Comparison of ENCODE assay signal across 20 mouse cellular contexts in the genomic region with DNA sequence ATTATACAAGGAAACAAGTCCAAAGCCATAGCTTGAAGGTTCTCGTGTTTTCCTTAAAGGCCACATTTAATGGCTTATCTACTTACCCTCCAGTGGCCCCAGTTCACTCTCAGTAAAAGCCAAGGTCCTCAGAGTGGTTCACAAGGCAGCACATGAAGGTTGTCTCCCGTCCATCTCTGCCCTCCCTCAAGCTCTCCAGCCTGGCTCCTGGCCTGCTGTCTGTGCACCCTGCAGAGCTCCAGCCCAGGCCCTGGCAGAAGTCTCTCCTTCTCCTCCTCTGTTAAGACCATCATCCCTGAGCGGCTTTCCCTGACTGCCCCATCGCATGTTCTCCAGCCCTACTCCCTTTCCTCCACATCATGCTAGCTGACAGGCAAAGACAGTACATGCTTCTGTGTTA. TPM values are rescaled to one million over a fixed set of nuclear protein-coding genes. Genes with fewer than 3 reads are reported as not detected.
DNase-seq lines count a peak whose midpoint lies in the region; ATAC-seq and TF ChIP-seq lines count a peak whose summit lies in the region.
"Had no signal": no experiment of that assay in that cellular context is flagged by ENCODE, and none has a peak within 500 bp of the region (broad histone marks: within the 10 kb centered on the region; RNA-seq: fewer than 3 reads in every experiment).

No protein-coding gene starts in this region.

- H3K4me1 ChIP-seq in intestine, embryonic 16.5 days (ENCODE audit: control insufficient read depth, insufficient read depth, low read length): no peaks in the 10 kb centered on the region; the same call in 1 of the 2 replicates
- peaks cover 6% of the 10 kb centered on the region; the same call in 1 of the 2 replicates for H3K4me1 ChIP-seq in intestine, embryonic 15.5 days (replicated peaks)
- peaks cover 5% of the 10 kb centered on the region; the same call in 1 of the 2 replicates for H3K4me1 ChIP-seq in small intestine, adult 2 months (ENCODE audit: control insufficient read depth, insufficient read depth, insufficient read length, low read length)
- no peaks in the 10 kb centered on the region for H3K4me1 ChIP-seq in forebrain, embryonic 11.5 days (replicated peaks; ENCODE audit: control insufficient read depth, insufficient read depth, low read length)
- H3K4me1 ChIP-seq: embryonic facial prominence, embryonic 12.5 days; neural tube, embryonic 13.5 days had no signal

- no peak overlapping the region for H3K4me2 ChIP-seq in intestine, embryonic 16.5 days (ENCODE audit: low read depth, low read length)
- H3K4me2 ChIP-seq in intestine, embryonic 15.5 days (replicated peaks): no peak overlapping the region
- H3K4me2 ChIP-seq in forebrain, embryonic 11.5 days (ENCODE audit: low read depth, low read length, severe bottlenecking): no peak overlapping the region
- H3K4me2 ChIP-seq: embryonic facial prominence, embryonic 12.5 days; hindbrain, embryonic 13.5 days; limb, embryonic 13.5 days; liver, embryonic 13.5 days; lung, embryonic 14.5 days; neural tube, embryonic 13.5 days had no signal

- no peaks in the 10 kb centered on the region for H3K9me3 ChIP-seq in intestine, embryonic 16.5 days (ENCODE audit: control insufficient read depth, low read length)
- H3K9me3 ChIP-seq in intestine, embryonic 15.5 days: no peaks in the 10 kb centered on the region
- H3K9me3 ChIP-seq in forebrain, embryonic 11.5 days (ENCODE audit: control insufficient read depth, low read length): no peaks in the 10 kb centered on the region
- H3K9me3 ChIP-seq: embryonic facial prominence, embryonic 12.5 days; hindbrain, embryonic 13.5 days; limb, embryonic 13.5 days; liver, embryonic 13.5 days; megakaryocyte, embryonic 14.5 days; neural tube, embryonic 13.5 days had no signal

- no peak for TF ChIP-seq CTCF in gastrocnemius, adult 2 months (IDR thresholded peaks at IDR 0.05)
- TF ChIP-seq CTCF in small intestine, adult 2 months (IDR thresholded peaks at IDR 0.05; ENCODE audit: extremely low read depth, insufficient read length, insufficient replicate concordance, low read depth, low read length): no peak

- H3K4me3 ChIP-seq in gastrocnemius, adult 2 months: 0 out of 2 replicates have a peak overlapping the region, but pooled peaks have one; percentile 2
- no peak overlapping the region for H3K4me3 ChIP-seq in intestine, embryonic 16.5 days (ENCODE audit: low read length)
- H3K4me3 ChIP-seq in intestine, embryonic 15.5 days (replicated peaks): no peak overlapping the region
- no peak overlapping the region for H3K4me3 ChIP-seq in small intestine, adult 2 months (ENCODE audit: low read depth, low read length)
- no peak overlapping the region for H3K4me3 ChIP-seq in forebrain, embryonic 11.5 days (ENCODE audit: low read depth, low read length)
- H3K4me3 ChIP-seq: embryonic facial prominence, embryonic 12.5 days; erythroblast, embryonic 14.5 days; hindbrain, embryonic 13.5 days; limb, embryonic 13.5 days; liver, embryonic 13.5 days; megakaryocyte, embryonic 14.5 days; neural tube, embryonic 13.5 days had no signal

- no peaks in the 10 kb centered on the region for H3K36me3 ChIP-seq in intestine, embryonic 16.5 days (ENCODE audit: control insufficient read depth, insufficient read depth, low read length)
- no peaks in the 10 kb centered on the region for H3K36me3 ChIP-seq in intestine, embryonic 15.5 days
- H3K36me3 ChIP-seq in small intestine, adult 2 months (ENCODE audit: control insufficient read depth, insufficient read depth, low read length): peaks cover 3% of the 10 kb centered on the region; the same call in 1 of the 2 replicates
- H3K36me3 ChIP-seq in forebrain, embryonic 11.5 days (ENCODE audit: control insufficient read depth, insufficient read depth, low read length): no peaks in the 10 kb centered on the region
- H3K36me3 ChIP-seq: embryonic facial prominence, embryonic 12.5 days; hindbrain, embryonic 13.5 days; limb, embryonic 13.5 days; liver, embryonic 13.5 days; neural tube, embryonic 13.5 days had no signal

- no peaks in the 10 kb centered on the region for H3K27me3 ChIP-seq in intestine, embryonic 16.5 days (replicated peaks; ENCODE audit: control insufficient read depth, insufficient read depth, low read length)
- no peaks in the 10 kb centered on the region for H3K27me3 ChIP-seq in intestine, embryonic 15.5 days (replicated peaks)
- H3K27me3 ChIP-seq in small intestine, adult 2 months (ENCODE audit: control insufficient read depth, insufficient read depth, low read length): no peaks in the 10 kb centered on the region
- no peaks in the 10 kb centered on the region for H3K27me3 ChIP-seq in forebrain, embryonic 11.5 days (ENCODE audit: control insufficient read depth, insufficient read depth, low read length)
- H3K27me3 ChIP-seq: embryonic facial prominence, embryonic 12.5 days; hindbrain, embryonic 13.5 days; limb, embryonic 13.5 days; liver, embryonic 13.5 days; neural tube, embryonic 13.5 days had no signal

- no peak for TF ChIP-seq POLR2A in small intestine, adult 2 months (IDR thresholded peaks at IDR 0.05; ENCODE audit: low read depth, low read length)

- peak overlapping the region; percentile 83 for H3K27ac ChIP-seq in gastrocnemius, adult 2 months
- H3K27ac ChIP-seq in intestine, embryonic 16.5 days (ENCODE audit: low read length): no peak overlapping the region
- H3K27ac ChIP-seq in intestine, embryonic 15.5 days: no peak overlapping the region
- peak overlapping the region; percentile 6; the same call in 1 of the 2 replicates for H3K27ac ChIP-seq in small intestine, adult 2 months (ENCODE audit: insufficient read depth, low read depth, low read length)
- H3K27ac ChIP-seq in forebrain, embryonic 11.5 days (ENCODE audit: low read depth, low read length): no peak overlapping the region
- H3K27ac ChIP-seq: embryonic facial prominence, embryonic 12.5 days; hindbrain, embryonic 13.5 days; limb, embryonic 13.5 days; liver, embryonic 13.5 days; neural tube, embryonic 13.5 days had no signal

- WGBS in intestine, embryonic 16.5 days: 71% methylated on average over 4 of the region's 4 CpGs
- 72% methylated on average over 4 of the region's 4 CpGs for WGBS in intestine, embryonic 15.5 days
- WGBS in small intestine, adult 2 months: 70% methylated on average over 4 of the region's 4 CpGs
- 87% methylated on average over 4 of the region's 4 CpGs for WGBS in forebrain, embryonic 11.5 days

- ATAC-seq in intestine, embryonic 16.5 days: no peak; the same call in 1 of the 2 replicates
- ATAC-seq in intestine, embryonic 15.5 days: no peak
- no peak for ATAC-seq in forebrain, embryonic 11.5 days (replicated peaks; ENCODE audit: low FRiP score)
- ATAC-seq: forebrain, embryonic 14.5 days; inflammation-experienced regulatory T-cells, adult 6 months had no signal

- intact Hi-C loops in gastrocnemius, adult 2 months (cut with DNase I): no loop called here

- H3K9ac ChIP-seq in intestine, embryonic 16.5 days (ENCODE audit: low read depth, low read length): 0 out of 2 replicates have a peak overlapping the region, but pooled peaks have one; percentile 3
- H3K9ac ChIP-seq in intestine, embryonic 15.5 days: no peak overlapping the region
- H3K9ac ChIP-seq in forebrain, embryonic 11.5 days (ENCODE audit: low read length): no peak overlapping the region
- H3K9ac ChIP-seq: embryonic facial prominence, embryonic 12.5 days; hindbrain, embryonic 13.5 days; limb, embryonic 13.5 days; liver, embryonic 13.5 days; lung, embryonic 14.5 days; neural tube, embryonic 13.5 days had no signal

- no peak for DNase-seq in gastrocnemius, adult 2 months
- no peak for DNase-seq in gastrocnemius, postnatal 10 days
- peak; percentile 49 to 66 for DNase-seq in cerebellum, postnatal 25 days
- DNase-seq in forebrain, embryonic 11.5 days (ENCODE audit: low spot score): no peak
- no peak for DNase-seq in yolk sac, embryonic 10.5 days (ENCODE audit: low spot score)
- DNase-seq: midbrain, embryonic 14.5 days; right cerebral cortex, adult 18-20 months had no signal

RNA-seq across cellular contexts. Expression of a gene that starts 20.4 kb away (rescaled TPM):
- total RNA-seq in gastrocnemius, adult 2 months (2021): 10 to 100 TPM; 38.5 to 56.1 TPM
- 10 to 100 TPM; 42.8 to 52.0 TPM for total RNA-seq in gastrocnemius, postnatal 10 days (2021)
- polyA plus RNA-seq in intestine, embryonic 16.5 days (2015; fragmentation: Nextera tagmentation; extraction: Ambion mirVana): 29.2 and 32.0 TPM in 2 replicates
- 28.0 and 31.2 TPM in 2 replicates for polyA plus RNA-seq in intestine, embryonic 15.5 days (2015; fragmentation: Nextera tagmentation; extraction: Ambion mirVana)
- 25.6 and 47.2 TPM in 2 replicates for polyA plus RNA-seq in small intestine, adult 2 months (2012; rRNA removed)
- 17.0 and 19.9 TPM in 2 replicates for polyA plus RNA-seq in forebrain, embryonic 11.5 days (2014; fragmentation: Nextera tagmentation; extraction: Ambion mirVana)

Comparison
In these comparisons a context has a peak if more than half of its experiments do, and no peak if none do; other contexts are left out.
1. DNase-seq: peak in cerebellum, postnatal 25 days (2 of 2); none in gastrocnemius, adult 2 months (single experiment), gastrocnemius, postnatal 10 days (single experiment), forebrain, embryonic 11.5 days (single experiment) and yolk sac, embryonic 10.5 days (single experiment).
2. H3K27ac ChIP-seq: peak in gastrocnemius, adult 2 months (single experiment) and small intestine, adult 2 months (single experiment); none in intestine, embryonic 16.5 days (single experiment), intestine, embryonic 15.5 days (single experiment) and forebrain, embryonic 11.5 days (single experiment).